In the genomic region with DNA sequence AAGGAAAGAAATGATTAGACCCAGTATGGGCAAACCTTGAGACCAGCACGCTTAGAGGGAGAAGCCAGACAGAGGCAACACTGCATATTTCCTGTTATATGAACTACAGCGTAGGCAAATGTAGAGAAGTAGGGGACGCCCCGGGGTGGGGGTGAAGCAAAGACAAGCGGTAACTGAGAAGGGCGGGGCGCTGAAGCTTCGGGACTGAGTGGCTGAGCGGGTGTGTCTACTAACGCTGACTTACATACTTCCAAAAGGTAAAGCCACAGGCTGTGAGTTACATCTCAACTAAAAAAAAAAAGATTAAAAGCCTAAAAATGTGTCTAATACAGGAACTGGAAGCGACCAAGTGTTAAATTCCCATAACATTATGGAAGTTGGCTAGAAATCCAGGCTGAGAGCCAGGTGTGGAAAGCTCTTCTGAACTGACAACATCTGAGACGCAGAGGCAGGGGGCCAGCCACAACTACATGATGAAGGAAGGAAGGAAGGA, we compare ENCODE assay signal across 8 mouse cellular contexts. TPM values are rescaled to one million over a fixed set of nuclear protein-coding genes. Genes with fewer than 3 reads are reported as not detected.
DNase-seq lines count a peak whose midpoint lies in the region; ATAC-seq and TF ChIP-seq lines count a peak whose summit lies in the region.

No protein-coding gene starts in this region.

- no peak; the same call in 1 of the 2 replicates for TF ChIP-seq RAD21 in CH12.LX (IDR thresholded peaks at IDR 0.05; ENCODE audit: low read depth, low read length)

- peaks cover 11% of the 10 kb centered on the region for H3K79me2 ChIP-seq in CH12.LX (replicated peaks; ENCODE audit: control insufficient read depth, extremely low read depth, insufficient read depth, poor library complexity, severe bottlenecking)

- H3K4me1 ChIP-seq in CH12.LX (ENCODE audit: control insufficient read depth in 1 of 2, insufficient read depth in 2 of 2): peaks cover 7 to 40% of the 10 kb centered on the region in 2 experiments
- H3K4me1 ChIP-seq in hindbrain, embryonic 15.5 days (replicated peaks): peaks cover 40% of the 10 kb centered on the region
- peaks cover 39% of the 10 kb centered on the region for H3K4me1 ChIP-seq in liver, postnatal 0 days (ENCODE audit: insufficient read depth)
- peaks cover 37% of the 10 kb centered on the region for H3K4me1 ChIP-seq in neural tube, embryonic 13.5 days (replicated peaks)

- TF ChIP-seq EP300 in CH12.LX (IDR thresholded peaks at IDR 0.05; ENCODE audit: low read length): peak; percentile 60; the same call in 1 of the 2 replicates
- no peak for TF ChIP-seq EP300 in liver, postnatal 0 days (IDR thresholded peaks at IDR 0.05; ENCODE audit: low read depth)

- DNase-seq in 3134 (ENCODE audit: extremely low read depth, insufficient read length, low spot score) (peak; percentile 30), CH12.LX (ENCODE audit: extremely low read depth) (peak; percentile 95)
- DNase-seq in liver, postnatal 0 days: peak; percentile 75
- no peak for DNase-seq in retina, embryonic 14.5 days (ENCODE audit: low spot score)
- DNase-seq in urinary bladder, postnatal 4 days (ENCODE audit: low spot score in 2 of 2): no peak

- H3K27ac ChIP-seq in CH12.LX (ENCODE audit: insufficient read depth, low read depth): peak overlapping the region; percentile 88
- peak overlapping the region; percentile 99 for H3K27ac ChIP-seq in hindbrain, embryonic 15.5 days (replicated peaks)
- H3K27ac ChIP-seq in liver, postnatal 0 days (ENCODE audit: low read depth): peak overlapping the region; percentile 88
- peak overlapping the region; percentile 95 for H3K27ac ChIP-seq in neural tube, embryonic 13.5 days (replicated peaks)

- H3K4me2 ChIP-seq in CH12.LX (ENCODE audit: insufficient read depth, low read depth, poor library complexity, severe bottlenecking): peak overlapping the region; percentile 79
- peak overlapping the region; percentile 91 for H3K4me2 ChIP-seq in hindbrain, embryonic 15.5 days
- peak overlapping the region; percentile 99 for H3K4me2 ChIP-seq in liver, postnatal 0 days (ENCODE audit: low read depth, low read length)
- peak overlapping the region; percentile 88 for H3K4me2 ChIP-seq in neural tube, embryonic 13.5 days

- 31% methylated on average over 12 of the region's 12 CpGs for WGBS in hindbrain, embryonic 15.5 days
- WGBS in liver, postnatal 0 days (ENCODE audit: insufficient replicate concordance): 4% methylated on average over 12 of the region's 12 CpGs
- WGBS in neural tube, embryonic 13.5 days: 32% methylated on average over 12 of the region's 12 CpGs

- H3K27me3 ChIP-seq in CH12.LX (replicated peaks): no peaks in the 10 kb centered on the region
- no peaks in the 10 kb centered on the region for H3K27me3 ChIP-seq in hindbrain, embryonic 15.5 days
- H3K27me3 ChIP-seq in liver, postnatal 0 days (ENCODE audit: insufficient read depth, low read length): no peaks in the 10 kb centered on the region; the same call in 1 of the 2 replicates
- no peaks in the 10 kb centered on the region for H3K27me3 ChIP-seq in neural tube, embryonic 13.5 days

- peaks cover 2% of the 10 kb centered on the region for H3K9me3 ChIP-seq in CH12.LX (replicated peaks; ENCODE audit: low read length)
- no peaks in the 10 kb centered on the region for H3K9me3 ChIP-seq in hindbrain, embryonic 15.5 days
- no peaks in the 10 kb centered on the region for H3K9me3 ChIP-seq in liver, postnatal 0 days (ENCODE audit: low read length)
- no peaks in the 10 kb centered on the region for H3K9me3 ChIP-seq in neural tube, embryonic 13.5 days

- TF ChIP-seq CTCF in CH12.LX (conservative IDR thresholded peaks at IDR 0.05 in 1 of 2, IDR thresholded peaks at IDR 0.05 in 1 of 2; ENCODE audit: low read depth in 2 of 2, low read length in 2 of 2): no peak
- no peak for TF ChIP-seq CTCF in liver, postnatal 0 days (IDR thresholded peaks at IDR 0.05; ENCODE audit: low read depth)

- H3K9ac ChIP-seq in CH12.LX (ENCODE audit: insufficient read depth, low read depth): peak overlapping the region; percentile 90
- peak overlapping the region; percentile 89 for H3K9ac ChIP-seq in hindbrain, embryonic 15.5 days
- H3K9ac ChIP-seq in liver, postnatal 0 days (replicated peaks): peak overlapping the region; percentile 83
- H3K9ac ChIP-seq in neural tube, embryonic 13.5 days: peak overlapping the region; percentile 95

- peak; percentile 74 for TF ChIP-seq POLR2A in CH12.LX (IDR thresholded peaks at IDR 0.05; ENCODE audit: low read depth, low read length)

- peak; percentile 52; the same call in 1 of the 2 replicates for ATAC-seq in erythroid progenitor cell, adult 5-6 weeks (replicated peaks; ENCODE audit: low FRiP score, poor library complexity, severe bottlenecking)
- no peak for ATAC-seq in hindbrain, embryonic 15.5 days (ENCODE audit: low FRiP score, low read depth)
- no peak for ATAC-seq in liver, postnatal 0 days
- no peak for ATAC-seq in neural tube, embryonic 13.5 days (ENCODE audit: low read depth)

- dilution Hi-C loops in CH12.LX (cut with MboI; ENCODE audit: extremely low pct_ligation_motif_present, extremely low pct_unique_long_range_greater_than_20kb, low sequenced_read_pairs): no loop called here

- H3K36me3 ChIP-seq in CH12.LX (replicated peaks in 1 of 2; ENCODE audit: control insufficient read depth in 1 of 2, insufficient read depth in 1 of 2, low read length in 1 of 2): peaks cover 8 to 35% of the 10 kb centered on the region in 2 experiments
- H3K36me3 ChIP-seq in hindbrain, embryonic 15.5 days: no peaks in the 10 kb centered on the region; the same call in 1 of the 2 replicates
- H3K36me3 ChIP-seq in liver, postnatal 0 days (replicated peaks; ENCODE audit: insufficient read depth, low read length): no peaks in the 10 kb centered on the region
- H3K36me3 ChIP-seq in neural tube, embryonic 13.5 days: peaks cover 9% of the 10 kb centered on the region

- peak overlapping the region; percentile 71 to 91 (median 82) for H3K4me3 ChIP-seq in CH12.LX (replicated peaks in 1 of 3; ENCODE audit: low read depth in 2 of 3, low read length in 2 of 3, poor library complexity in 1 of 3)
- H3K4me3 ChIP-seq in hindbrain, embryonic 15.5 days: peak overlapping the region; percentile 89
- H3K4me3 ChIP-seq in liver, postnatal 0 days (ENCODE audit: low read depth, low read length): peak overlapping the region; percentile 92
- peak overlapping the region; percentile 91 for H3K4me3 ChIP-seq in neural tube, embryonic 13.5 days

- in situ Hi-C loops in CH12.LX (cut with MboI; ENCODE audit: low pct_ligation_motif_present, low pct_unique_long_range_greater_than_20kb, low sequenced_read_pairs): no loop called here

TF ChIP-seq in CH12.LX, 34 proteins besides CTCF, POLR2A, EP300 and RAD21 (continues in another document):
- TF ChIP-seq SMC3 (IDR thresholded peaks at IDR 0.05; ENCODE audit: low read depth, low read length) (no peak), MAZ (IDR thresholded peaks at IDR 0.05; ENCODE audit: low read depth, low read length) (peak; percentile 96), TBP (conservative IDR thresholded peaks at IDR 0.05; ENCODE audit: low read depth, low read length) (peak; percentile 90), PAX5 (IDR thresholded peaks at IDR 0.05; ENCODE audit: low read length) (no peak), GABPA (IDR thresholded peaks at IDR 0.05; ENCODE audit: insufficient replicate concordance, low read depth, low read length) (no peak), SIN3A (IDR thresholded peaks at IDR 0.05; ENCODE audit: low read length) (peak; percentile 84), CHD2 (IDR thresholded peaks at IDR 0.05; ENCODE audit: low read length) (peak; percentile 79; the same call in 1 of the 2 replicates), NRF1 (IDR thresholded peaks at IDR 0.05; ENCODE audit: low read depth, low read length) (0 out of 2 replicates have a peak, but pooled peaks have one; percentile 24), USF1 (IDR thresholded peaks at IDR 0.05; ENCODE audit: low read depth, low read length) (no peak), ZMIZ1 (IDR thresholded peaks at IDR 0.05; ENCODE audit: low read depth, low read length) (no peak), JUND (conservative IDR thresholded peaks at IDR 0.05; ENCODE audit: low read depth, low read length) (no peak), IRF4 (IDR thresholded peaks at IDR 0.05; ENCODE audit: low read depth, low read length) (peak; percentile 63; the same call in 1 of the 2 replicates), RCOR1 (conservative IDR thresholded peaks at IDR 0.05; ENCODE audit: low read depth, low read length) (no peak), UBTF (IDR thresholded peaks at IDR 0.05; ENCODE audit: low read depth, low read length) (no peak), USF2 (conservative IDR thresholded peaks at IDR 0.05; ENCODE audit: low read depth, low read length) (no peak), MAX (IDR thresholded peaks at IDR 0.05; ENCODE audit: low read length) (no peak), ETS1 (conservative IDR thresholded peaks at IDR 0.05; ENCODE audit: low read depth, low read length) (peak; percentile 48; the same call in 1 of the 2 replicates), ZNF384 (IDR thresholded peaks at IDR 0.05; ENCODE audit: low read depth, low read length) (0 out of 2 replicates have a peak, but pooled peaks have one; percentile 7), JUN (IDR thresholded peaks at IDR 0.05; ENCODE audit: insufficient read depth, low read depth, low read length) (no peak)

RNA-seq across cellular contexts. Expression of a gene that starts 1.3 kb away (rescaled TPM):
- total RNA-seq in CH12.LX (2012; rRNA removed): 5.6 and 8.2 TPM in 2 replicates
- 2.3 and 3.0 TPM in 2 replicates for total RNA-seq in CH12.LX (2014; rRNA removed)
- 8.1 and 8.9 TPM in 2 replicates for polyA plus RNA-seq in CH12.LX (2012; ENCODE audit: insufficient read length, low read depth)
- total RNA-seq in erythroid progenitor cell, adult 5-6 weeks (2015; ENCODE audit: low replicate concordance): 21.3 and 31.9 TPM in 2 replicates
- total RNA-seq in erythroid progenitor cell, adult 5-6 weeks (2017; ENCODE audit: low replicate concordance): 30.9 and 43.1 TPM in 2 replicates
- polyA plus RNA-seq in hindbrain, embryonic 15.5 days (2015; fragmentation: Nextera tagmentation; extraction: Ambion mirVana): 12.4 and 12.8 TPM in 2 replicates
- polyA plus RNA-seq in liver, postnatal 0 days (2015; fragmentation: Nextera tagmentation; extraction: Ambion mirVana): 3.7 and 4.3 TPM in 2 replicates
- 12.9 and 16.8 TPM in 2 replicates for polyA plus RNA-seq in neural tube, embryonic 13.5 days (2015; fragmentation: Nextera tagmentation; extraction: Ambion mirVana)

RNA-seq across cellular contexts. Expression of a gene that starts 11.1 kb away (rescaled TPM):
- total RNA-seq in CH12.LX (2012; rRNA removed): 0.97 and 1.4 TPM in 2 replicates
- 1.9 TPM in 2 replicates for total RNA-seq in CH12.LX (2014; rRNA removed)
- 3.6 TPM in 2 replicates for polyA plus RNA-seq in CH12.LX (2012; ENCODE audit: insufficient read length, low read depth)
- not detected in 2 replicates for total RNA-seq in erythroid progenitor cell, adult 5-6 weeks (2015; ENCODE audit: low replicate concordance)
- total RNA-seq in erythroid progenitor cell, adult 5-6 weeks (2017; ENCODE audit: low replicate concordance): not detected in 2 replicates
- polyA plus RNA-seq in hindbrain, embryonic 15.5 days (2015; fragmentation: Nextera tagmentation; extraction: Ambion mirVana): 0.09 TPM in 1 of 2 replicates, not detected in the other
- not detected in 2 replicates for polyA plus RNA-seq in liver, postnatal 0 days (2015; fragmentation: Nextera tagmentation; extraction: Ambion mirVana)
- polyA plus RNA-seq in neural tube, embryonic 13.5 days (2015; fragmentation: Nextera tagmentation; extraction: Ambion mirVana): not detected in 2 replicates

Comparison
In these comparisons a context has a peak if more than half of its experiments do, and no peak if none do; other contexts are left out.
1. DNase-seq: peak in 3134 (single experiment), CH12.LX (single experiment) and liver, postnatal 0 days (single experiment); none in retina, embryonic 14.5 days (single experiment) and urinary bladder, postnatal 4 days (0 of 2).
2. Peak in every context shown above with its lines, with median percentiles within 50 percentile points of each other: H3K27ac ChIP-seq, H3K4me2 ChIP-seq, H3K4me3 ChIP-seq and H3K9ac ChIP-seq.